Mouse (Mus musculus) kidney, adult 2 months (tissue): ENCODE results near the gene 2810021J22Rik.

Experiments
- CTCF ChIP-seq: fragments of 200-500 bp; conservative IDR thresholded peaks from 2 replicates; pipeline ENCODE4 v1.5.1; 2011; ENCODE audit warnings: low read depth, mild to moderate bottlenecking, control low read depth, low read length, moderate library complexity, mixed read lengths; ENCODE audit not compliant: insufficient read depth, insufficient read length
- POLR2A ChIP-seq: fragments of 200-500 bp; IDR thresholded peaks from one replicate; pipeline ENCODE4 v1.6.1; 2011; ENCODE audit warnings: low read depth, low read length, control low read depth

- TF ChIP-seq POLR2A, result no peak
- TF ChIP-seq CTCF, result no peak
These were observed 37.8 kb downstream of the 2810021J22Rik start for GRCm38 (mm10) chr11:58904838-58905237.
